Mouse (Mus musculus) kidney, adult 2 months (tissue): ENCODE measurements around the gene Klhl3. TPM values are rescaled to one million over a fixed set of nuclear protein-coding genes. Genes with fewer than 3 reads are reported as not detected.

Experiments used
- DNase-seq: peaks from one replicate; pipeline ENCODE4 v3.0.0; 2021
- H3K27ac ChIP-seq: fragments of 200-500 bp; 2 replicates; pipeline ENCODE4 v1.5.1; 2012; ENCODE audit warnings: low read depth, low read length, control low read depth, inconsistent platforms; ENCODE audit not compliant: insufficient read depth
- H3K27me3 ChIP-seq: fragments of 200-500 bp; replicated peaks from 2 replicates; pipeline ENCODE4 v1.6.1; 2012; ENCODE audit warnings: mild to moderate bottlenecking, moderate library complexity, low read length, inconsistent platforms; ENCODE audit not compliant: control insufficient read depth, insufficient read depth
- H3K36me3 ChIP-seq: fragments of 200-500 bp; 2 replicates; pipeline ENCODE4 v1.6.1; 2012; ENCODE audit warnings: mild to moderate bottlenecking, moderate library complexity, low read length, inconsistent platforms; ENCODE audit not compliant: control insufficient read depth, insufficient read depth
- H3K4me1 ChIP-seq: fragments of 200-500 bp; 2 replicates; pipeline ENCODE4 v1.6.1; 2011; ENCODE audit warnings: low read length; ENCODE audit not compliant: control insufficient read depth, insufficient read depth
- H3K4me3 ChIP-seq: fragments of 200-500 bp; 2 replicates; pipeline ENCODE4 v1.5.1; 2011; ENCODE audit warnings: mild to moderate bottlenecking, low read depth, low read length, control low read depth; ENCODE audit not compliant: insufficient read depth
- CTCF ChIP-seq: fragments of 200-500 bp; conservative IDR thresholded peaks from 2 replicates; pipeline ENCODE4 v1.5.1; 2011; ENCODE audit warnings: low read depth, mild to moderate bottlenecking, control low read depth, low read length, moderate library complexity, mixed read lengths; ENCODE audit not compliant: insufficient read depth, insufficient read length
- POLR2A ChIP-seq: fragments of 200-500 bp; IDR thresholded peaks from one replicate; pipeline ENCODE4 v1.6.1; 2011; ENCODE audit warnings: low read depth, low read length, control low read depth
- WGBS: fragments of 180-500 bp; shearing (Covaris S2); methylation state at CpG from one replicate; pipeline ENCODE4 v1.1.7; 2018; 5-methylcytosine and 5-hydroxymethylcytosine counted together
- polyA plus RNA-seq: library from polyadenylated mRNA; depleted of rRNA; stranded (reverse); fragments of >200 nt; gene quantifications from 2 replicates; pipeline ENCODE4 v1.2.3, GENCODE M21; 2012

Klhl3 gene
- polyA plus RNA-seq, 1 experiment, result 26.3 TPM

DNA sequence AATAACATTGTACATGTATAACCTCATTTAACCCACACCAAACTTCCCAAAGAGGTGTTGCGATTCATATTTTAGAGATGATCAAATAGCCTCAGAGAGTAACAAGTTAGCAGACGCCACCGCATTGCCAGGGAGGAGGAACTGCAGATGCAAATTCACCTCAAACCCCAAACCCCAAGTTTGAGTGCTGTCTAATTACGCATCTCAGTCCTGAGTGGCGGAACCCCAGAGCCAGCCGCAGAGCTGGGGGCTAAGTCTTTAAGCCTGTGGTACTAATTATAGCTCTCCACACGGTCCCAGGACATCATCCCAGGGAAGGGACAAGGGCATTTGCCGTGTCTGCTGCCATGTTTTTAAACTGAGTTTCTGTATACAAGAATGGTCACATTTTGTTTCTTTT, 75.9 kb downstream of the Klhl3 start:
- 92% methylated on average over 8 of the region's 8 CpGs for WGBS
- H3K4me1 ChIP-seq, result 0 out of 2 replicates have a peak, but pooled peaks cover 2% of the 10 kb centered on the region

DNA sequence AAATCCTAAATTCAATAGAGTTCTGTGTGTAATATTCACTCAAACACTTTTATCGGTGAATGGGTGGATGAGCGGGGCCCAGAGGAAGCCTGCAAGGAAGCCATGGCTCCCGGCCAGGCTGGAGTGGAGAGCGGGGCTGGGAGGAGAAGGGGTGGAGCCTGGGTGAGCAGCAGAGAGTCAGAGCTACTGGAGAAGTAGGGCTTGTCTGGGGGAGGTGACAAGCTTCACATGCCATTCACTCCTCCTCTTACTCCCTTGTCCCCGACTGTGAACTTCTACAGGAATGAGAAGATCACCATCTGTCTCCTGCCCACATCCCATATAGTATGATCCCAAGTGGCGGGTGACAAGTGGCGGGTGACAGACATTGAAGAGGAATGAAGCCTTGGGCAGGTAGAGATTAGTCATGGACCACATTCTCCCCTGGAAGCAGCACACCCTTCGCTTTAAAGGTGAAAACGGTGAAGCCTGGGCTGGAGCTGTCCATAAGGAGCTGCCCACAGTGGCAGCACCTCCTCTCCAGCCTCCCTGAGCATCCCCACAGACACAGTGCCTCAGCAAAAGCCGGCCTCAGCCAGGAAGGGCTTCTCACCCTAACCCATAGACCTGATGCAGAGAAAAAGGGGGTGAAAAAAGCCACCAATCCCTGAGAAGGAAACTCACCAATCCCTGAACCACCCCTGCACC, 77.8 kb downstream of the Klhl3 start:
- 36% methylated on average over 10 of the region's 10 CpGs for WGBS
- TF ChIP-seq POLR2A (no peak), CTCF (no peak)
- H3K36me3 ChIP-seq, result no peaks in the 10 kb centered on the region

More for the DNA sequence above, 75.9 kb downstream of the Klhl3 start:
- H3K36me3 ChIP-seq, result no peaks in the 10 kb centered on the region
- TF ChIP-seq CTCF (no peak), POLR2A (no peak)
- no peak for DNase-seq
- no peak overlapping the region for H3K27ac ChIP-seq
- no peaks in the 10 kb centered on the region for H3K27me3 ChIP-seq
- no peak overlapping the region for H3K4me3 ChIP-seq

DNA sequence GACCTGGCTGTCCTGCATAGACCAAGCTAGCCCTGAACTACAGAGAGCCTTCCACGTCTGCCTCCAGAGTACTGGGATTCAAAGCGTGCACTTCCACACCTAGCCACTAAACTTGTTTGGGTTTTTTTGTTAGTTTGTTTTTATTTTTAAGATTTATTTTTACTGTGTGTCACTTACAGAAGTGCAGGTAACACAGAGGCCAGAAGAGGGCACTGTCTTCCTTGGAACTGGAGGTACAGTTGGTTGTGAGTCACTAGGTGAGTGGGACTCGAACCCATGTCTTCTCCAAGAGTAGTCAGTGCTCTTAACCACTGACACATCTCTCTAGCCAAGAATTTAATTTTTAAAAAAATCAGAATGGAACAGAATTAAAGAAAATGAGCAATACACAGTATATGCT, 78.4 kb downstream of the Klhl3 start:
- Histone ChIP-seq H3K27me3 (no peaks in the 10 kb centered on the region), H3K27ac (no peak overlapping the region), H3K4me1 (0 out of 2 replicates have a peak, but pooled peaks cover 2% of the 10 kb centered on the region), H3K36me3 (no peaks in the 10 kb centered on the region), H3K4me3 (no peak overlapping the region)
- TF ChIP-seq CTCF, result 0 out of 2 replicates have a peak, but pooled peaks have one; percentile 16
- no peak for TF ChIP-seq POLR2A
- DNase-seq, result no peak
- WGBS, result 93% methylated on average over 3 of the region's 3 CpGs

More for the DNA sequence above, 77.8 kb downstream of the Klhl3 start:
- H3K27ac ChIP-seq, result peak overlapping the region; percentile 24; the same call in 1 of the 2 replicates
- H3K4me1 ChIP-seq, result 0 out of 2 replicates have a peak, but pooled peaks cover 2% of the 10 kb centered on the region
- no peaks in the 10 kb centered on the region for H3K27me3 ChIP-seq
- no peak overlapping the region for H3K4me3 ChIP-seq
- peak; percentile 76 for DNase-seq

DNA sequence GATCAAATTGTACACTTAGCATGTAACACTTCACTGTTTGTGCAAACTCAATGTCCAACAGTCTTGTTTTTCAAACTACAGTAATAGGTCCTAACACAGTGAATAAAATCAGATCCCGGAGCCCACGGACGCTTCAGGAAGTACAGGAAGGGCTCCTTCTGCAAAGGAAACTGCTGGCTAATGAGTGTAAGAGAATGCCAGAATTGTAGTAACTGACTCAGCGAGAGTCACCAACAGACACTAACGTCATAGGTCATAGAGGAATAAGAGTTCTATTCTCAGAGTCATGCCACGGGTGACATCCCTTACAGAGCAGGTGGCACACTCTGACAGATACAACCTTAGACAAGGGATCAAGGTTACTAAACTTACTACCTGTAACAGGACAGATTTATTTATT, 78.9 kb downstream of the Klhl3 start:
- TF ChIP-seq CTCF, result no peak
- no peak for TF ChIP-seq POLR2A
- Histone ChIP-seq H3K4me1 (0 out of 2 replicates have a peak, but pooled peaks cover 2% of the 10 kb centered on the region), H3K36me3 (no peaks in the 10 kb centered on the region), H3K27ac (no peak overlapping the region), H3K4me3 (no peak overlapping the region), H3K27me3 (no peaks in the 10 kb centered on the region)
- DNase-seq, result peak; percentile 34
- 60% methylated on average over 6 of the region's 6 CpGs for WGBS

- WGBS, result 54% methylated on average over 6 of the region's 6 CpGs
- Histone ChIP-seq H3K4me1 (0 out of 2 replicates have a peak, but pooled peaks cover 2% of the 10 kb centered on the region), H3K4me3 (no peak overlapping the region), H3K36me3 (no peaks in the 10 kb centered on the region), H3K27ac (no peak overlapping the region), H3K27me3 (no peaks in the 10 kb centered on the region)
- DNase-seq, result peak; percentile 76
- no peak for TF ChIP-seq POLR2A
- peak; percentile 87 for TF ChIP-seq CTCF
These were observed 81.6 kb downstream of the Klhl3 start for GRCm38 (mm10) chr13:58031755-58032154.

GRCm38 (mm10) chr13:58027115-58027514, 86.3 kb downstream of the Klhl3 start:
- no peaks in the 10 kb centered on the region for H3K4me1 ChIP-seq
- WGBS, result 92% methylated on average over 8 of the region's 8 CpGs
- no peak for TF ChIP-seq CTCF
- TF ChIP-seq POLR2A, result no peak

GRCm38 (mm10) chr13:58025701-58026414, 87.5 kb downstream of the Klhl3 start:
- H3K4me3 ChIP-seq, result no peak overlapping the region
- H3K36me3 ChIP-seq, result no peaks in the 10 kb centered on the region
- 91% methylated on average over 16 of the region's 16 CpGs for WGBS
- H3K27ac ChIP-seq, result no peak overlapping the region
- no peak for TF ChIP-seq CTCF
- no peak for TF ChIP-seq POLR2A
- H3K27me3 ChIP-seq, result no peaks in the 10 kb centered on the region
- no peak for DNase-seq
- H3K4me1 ChIP-seq, result no peaks in the 10 kb centered on the region

More at GRCm38 (mm10) chr13:58027115-58027514, 86.3 kb downstream of the Klhl3 start:
- Histone ChIP-seq H3K27me3 (no peaks in the 10 kb centered on the region), H3K4me3 (no peak overlapping the region), H3K36me3 (no peaks in the 10 kb centered on the region), H3K27ac (no peak overlapping the region)
- DNase-seq, result no peak
